Mouse (Mus musculus) neural tube, embryonic 12.5 days (tissue): ENCODE measurements around the gene Auh. TPM values are rescaled to one million over a fixed set of nuclear protein-coding genes. Genes with fewer than 3 reads are reported as not detected.
A peak's percentile ranks its signal among the peaks of the same experiment; 100 is the strongest.

Experiments
- ATAC-seq: fragments of 200-750 bp; cut with Nextera tagmentation; 2 replicates; pipeline ENCODE4 v1.8.0; 2017; ENCODE audit warnings: low read depth, mild to moderate bottlenecking, moderate TSS enrichment, moderate library complexity; ENCODE audit not compliant: low FRiP score
- H3K27ac ChIP-seq: fragments of 300-500 bp; sonication (generic); 2 replicates; pipeline ENCODE4 v1.5.1; 2016
- H3K27me3 ChIP-seq: fragments of 300-500 bp; sonication (generic); replicated peaks from 2 replicates; pipeline ENCODE4 v1.6.1; 2016; ENCODE audit warnings: mild to moderate bottlenecking
- H3K36me3 ChIP-seq: fragments of 300-500 bp; sonication (generic); 2 replicates; pipeline ENCODE4 v1.6.1; 2016; ENCODE audit warnings: mild to moderate bottlenecking
- H3K4me1 ChIP-seq: fragments of 300-500 bp; sonication (generic); 2 replicates; pipeline ENCODE4 v1.6.1; 2016
- H3K4me2 ChIP-seq: fragments of 300-500 bp; sonication (generic); replicated peaks from 2 replicates; pipeline ENCODE4 v1.6.1; 2016; ENCODE audit warnings: mild to moderate bottlenecking
- H3K4me3 ChIP-seq: fragments of 300-500 bp; sonication (generic); 2 replicates; pipeline ENCODE4 v1.5.1; 2016
- H3K9ac ChIP-seq: fragments of 300-500 bp; sonication (generic); 2 replicates; pipeline ENCODE4 v1.6.1; 2016; ENCODE audit warnings: mild to moderate bottlenecking
- H3K9me3 ChIP-seq: fragments of 300-500 bp; sonication (generic); 2 replicates; pipeline ENCODE4 v1.6.1; 2016; ENCODE audit warnings: mild to moderate bottlenecking
- WGBS: fragments of 180-500 bp; shearing (Covaris S2); methylation state at CpG from one replicate; pipeline ENCODE4 v1.1.7; 2016; 5-methylcytosine and 5-hydroxymethylcytosine counted together
- polyA plus RNA-seq: library from polyadenylated mRNA; unstranded; fragments of >200 nt; fragmentation: Nextera tagmentation; extraction: Ambion mirVana; gene quantifications from 2 replicates; pipeline ENCODE4 v1.2.1, GENCODE M21; 2016

The Auh gene
- polyA plus RNA-seq, 1 experiment from 2014 or later = 52.7 TPM

DNA sequence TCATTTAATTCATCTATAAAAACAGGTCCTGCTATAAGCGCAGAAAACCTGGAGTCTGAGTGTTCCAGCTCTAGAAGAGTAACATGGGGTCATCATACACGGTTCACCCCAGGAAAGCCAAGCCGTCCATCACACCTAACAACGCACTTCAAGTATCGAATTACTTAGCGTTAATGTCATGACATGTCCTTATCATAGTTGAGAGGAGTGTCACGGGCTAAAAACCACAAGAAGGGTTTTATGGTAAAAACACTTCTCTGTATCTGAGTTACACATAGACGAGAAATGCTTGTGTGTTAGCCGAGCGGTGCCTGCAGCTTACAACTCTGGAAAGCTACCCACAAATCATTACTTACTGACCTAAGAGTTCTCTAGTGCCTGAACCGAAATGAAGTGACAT lies 55.6 kb downstream of the Auh start:
- no peaks in the 10 kb centered on the region for H3K27me3 ChIP-seq
- no peak overlapping the region for H3K4me3 ChIP-seq
- H3K27ac ChIP-seq = no peak overlapping the region
- no peak overlapping the region for H3K9ac ChIP-seq
- no peaks in the 10 kb centered on the region for H3K9me3 ChIP-seq
- H3K36me3 ChIP-seq = no peaks in the 10 kb centered on the region
- WGBS = 84% methylated on average over 11 of the region's 11 CpGs
- no peak for ATAC-seq
- H3K4me1 ChIP-seq = 0 out of 2 replicates have a peak, but pooled peaks cover 3% of the 10 kb centered on the region
- H3K4me2 ChIP-seq = no peak overlapping the region

DNA sequence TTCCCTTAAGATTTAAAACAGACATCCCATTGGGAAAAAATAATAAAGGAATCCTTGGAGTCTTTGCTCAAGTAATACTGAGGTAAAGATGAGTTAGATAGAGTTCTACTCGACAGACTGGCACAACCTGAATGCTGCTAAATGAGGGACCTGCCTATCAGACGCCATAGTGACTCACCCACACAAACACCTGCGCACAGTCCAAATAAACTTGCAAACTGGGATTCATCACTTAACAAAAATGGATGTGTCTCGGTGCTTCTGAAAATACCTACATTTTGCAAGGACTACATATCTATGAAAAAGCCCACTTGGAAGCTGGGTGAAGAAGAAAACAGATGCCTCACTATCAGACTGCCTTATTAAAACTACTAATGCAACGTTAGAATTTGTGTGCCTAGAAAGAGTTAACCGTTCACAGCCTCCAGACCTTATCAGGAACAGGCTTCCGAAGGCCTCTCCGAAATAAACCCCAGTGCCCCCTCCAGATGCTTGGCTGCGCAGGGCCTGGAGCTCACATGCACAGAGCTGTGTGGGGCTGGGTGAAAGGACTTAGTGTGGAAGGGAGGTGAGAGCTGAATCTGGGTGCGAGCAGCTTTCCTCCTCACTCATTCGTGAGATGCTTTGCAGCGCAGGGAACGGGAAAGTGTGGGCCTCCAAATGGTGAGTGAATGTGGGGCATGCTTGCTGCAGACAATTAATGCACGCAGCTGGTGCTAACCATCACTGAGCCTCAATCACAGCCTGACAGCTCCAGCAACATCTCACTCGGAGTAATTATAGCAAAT lies 63.3 kb downstream of the Auh start:
- WGBS = 60% methylated on average over 15 of the region's 15 CpGs
- H3K4me2 ChIP-seq = no peak overlapping the region; the same call in 1 of the 2 replicates
- no peaks in the 10 kb centered on the region for H3K27me3 ChIP-seq
- no peaks in the 10 kb centered on the region for H3K36me3 ChIP-seq
- peak overlapping the region; percentile 37; the same call in 1 of the 2 replicates for H3K27ac ChIP-seq
- ATAC-seq = peak; percentile 21; the same call in 1 of the 2 replicates
- H3K4me3 ChIP-seq = no peak overlapping the region
- H3K4me1 ChIP-seq = peaks cover 16% of the 10 kb centered on the region
- H3K9ac ChIP-seq = no peak overlapping the region
- H3K9me3 ChIP-seq = no peaks in the 10 kb centered on the region

DNA sequence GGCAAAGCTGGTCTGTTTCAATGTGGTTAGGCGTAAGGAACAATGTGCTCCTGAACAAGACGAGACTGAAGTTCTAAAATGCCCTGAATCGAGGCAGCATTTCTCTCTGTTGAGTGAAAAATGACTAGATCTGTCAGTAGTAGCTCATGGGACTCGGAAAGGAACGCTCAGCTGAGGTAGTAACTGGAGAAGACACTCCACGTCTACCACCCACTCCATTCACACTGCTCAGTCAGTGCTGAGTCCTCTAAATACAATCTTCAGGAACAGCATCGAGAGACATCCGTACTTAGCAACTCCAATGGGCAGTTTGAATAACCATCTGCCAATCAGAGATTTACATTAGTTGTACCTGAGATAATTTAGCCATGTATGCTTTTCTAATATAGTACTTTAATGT lies 66.0 kb downstream of the Auh start:
- no peak for ATAC-seq
- no peaks in the 10 kb centered on the region for H3K36me3 ChIP-seq
- H3K9ac ChIP-seq = no peak overlapping the region
- no peak overlapping the region for H3K4me3 ChIP-seq
- H3K4me1 ChIP-seq = peaks cover 16% of the 10 kb centered on the region
- H3K9me3 ChIP-seq = no peaks in the 10 kb centered on the region
- H3K27ac ChIP-seq = no peak overlapping the region
- no peak overlapping the region for H3K4me2 ChIP-seq
- no peaks in the 10 kb centered on the region for H3K27me3 ChIP-seq
- WGBS = 87% methylated on average over 8 of the region's 8 CpGs

DNA sequence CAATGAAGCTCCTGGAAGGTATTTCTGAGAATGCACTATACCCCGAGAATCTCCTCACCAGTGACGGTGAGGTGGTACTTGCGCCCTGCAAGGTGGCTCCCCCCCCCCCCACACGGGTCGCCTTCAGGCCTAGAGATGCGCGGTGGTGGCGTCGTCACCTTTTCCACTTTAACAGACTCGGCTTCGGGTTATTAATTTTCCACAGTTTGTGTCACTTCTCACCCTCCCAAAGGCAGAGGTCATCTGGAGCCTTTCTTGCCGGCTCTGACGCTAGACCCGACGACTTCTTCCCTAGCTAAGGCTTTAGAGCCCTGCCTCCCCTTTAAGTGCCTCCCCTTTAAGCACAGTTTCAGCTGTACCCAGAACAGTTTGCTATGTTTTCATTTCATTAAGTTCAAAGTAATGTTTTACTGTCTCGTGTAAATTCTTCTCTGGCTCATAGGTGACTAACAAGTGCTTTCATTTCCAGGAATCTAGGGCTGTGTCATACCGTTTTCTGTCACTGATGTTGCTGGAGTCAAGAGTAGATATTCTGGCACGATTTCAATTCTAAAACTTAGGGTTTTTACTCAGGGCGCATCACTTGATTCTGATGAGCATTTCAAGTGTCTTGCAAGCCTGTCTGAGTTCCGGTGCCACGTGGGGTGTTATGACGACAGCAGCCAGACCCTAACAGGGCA lies 69.3 kb downstream of the Auh start:
- 69% methylated on average over 22 of the region's 22 CpGs for WGBS
- Histone ChIP-seq H3K27me3 (no peaks in the 10 kb centered on the region), H3K4me3 (no peak overlapping the region), H3K27ac (no peak overlapping the region), H3K36me3 (no peaks in the 10 kb centered on the region), H3K4me2 (no peak overlapping the region), H3K4me1 (no peaks in the 10 kb centered on the region; the same call in 1 of the 2 replicates), H3K9me3 (no peaks in the 10 kb centered on the region), H3K9ac (no peak overlapping the region)
- no peak for ATAC-seq

DNA sequence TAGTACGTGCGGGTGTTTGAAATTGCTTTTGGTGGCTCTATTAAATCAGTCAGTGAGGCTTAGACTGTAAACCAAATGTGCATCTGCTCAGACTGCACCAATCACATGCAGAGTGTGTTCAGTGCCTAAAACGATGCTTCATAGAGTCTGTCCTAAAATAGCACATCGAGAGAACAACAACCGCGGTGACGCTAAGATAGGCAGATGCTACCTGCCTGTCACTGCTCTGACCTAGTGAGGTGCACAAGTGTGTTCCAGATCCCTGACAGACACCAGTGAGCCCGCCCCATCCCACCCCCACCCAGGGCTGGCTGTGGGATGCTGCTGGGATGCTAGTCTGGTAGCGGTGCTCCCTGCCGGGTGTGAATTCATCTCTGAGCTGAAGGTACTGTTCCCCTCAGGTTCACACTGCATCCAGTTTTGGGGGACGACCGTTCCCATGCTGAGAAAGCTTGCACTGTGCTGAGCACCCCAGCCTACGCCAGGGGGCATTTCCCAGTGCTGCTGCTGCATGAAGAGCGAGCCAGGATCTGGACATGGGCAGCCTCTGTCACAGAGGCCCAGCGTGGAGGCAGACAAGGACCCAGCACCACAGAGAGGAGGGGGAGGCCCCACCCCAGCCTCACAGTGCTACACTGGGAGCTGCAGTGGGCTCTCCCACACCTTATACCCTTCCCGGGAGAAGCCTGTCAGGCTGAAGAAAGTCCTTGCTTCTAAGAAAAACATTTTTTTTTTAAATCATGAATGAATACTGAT lies 70.2 kb downstream of the Auh start:
- Histone ChIP-seq H3K36me3 (no peaks in the 10 kb centered on the region), H3K4me2 (no peak overlapping the region), H3K4me1 (no peaks in the 10 kb centered on the region; the same call in 1 of the 2 replicates), H3K27ac (no peak overlapping the region; the same call in 1 of the 2 replicates), H3K27me3 (no peaks in the 10 kb centered on the region), H3K9me3 (no peaks in the 10 kb centered on the region), H3K4me3 (no peak overlapping the region), H3K9ac (no peak overlapping the region)
- WGBS = 78% methylated on average over 16 of the region's 16 CpGs
- no peak for ATAC-seq

DNA sequence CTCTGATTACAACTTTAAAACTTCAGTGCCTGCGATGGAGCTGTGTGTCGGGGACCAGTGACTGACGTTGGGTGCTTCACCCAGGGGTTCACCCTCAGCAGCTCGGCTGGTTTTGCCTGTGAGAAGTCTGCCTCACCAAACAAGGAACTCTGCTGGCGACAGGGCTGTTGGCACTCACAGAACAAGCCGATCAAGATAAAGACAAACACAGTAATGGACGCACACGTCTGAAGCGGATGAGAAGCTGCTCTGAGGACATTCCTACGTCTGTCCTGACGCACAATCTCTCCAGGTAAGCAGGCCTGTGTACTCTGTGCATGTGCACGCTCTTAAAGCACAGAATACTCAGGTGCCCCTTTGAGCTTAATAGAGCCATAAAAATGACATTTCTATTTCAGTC lies 71.1 kb downstream of the Auh start:
- Histone ChIP-seq H3K27me3 (no peaks in the 10 kb centered on the region), H3K9ac (no peak overlapping the region), H3K36me3 (no peaks in the 10 kb centered on the region), H3K4me1 (no peaks in the 10 kb centered on the region; the same call in 1 of the 2 replicates), H3K4me2 (no peak overlapping the region), H3K27ac (no peak overlapping the region), H3K4me3 (no peak overlapping the region), H3K9me3 (no peaks in the 10 kb centered on the region)
- WGBS = 92% methylated on average over 12 of the region's 12 CpGs
- ATAC-seq = no peak

DNA sequence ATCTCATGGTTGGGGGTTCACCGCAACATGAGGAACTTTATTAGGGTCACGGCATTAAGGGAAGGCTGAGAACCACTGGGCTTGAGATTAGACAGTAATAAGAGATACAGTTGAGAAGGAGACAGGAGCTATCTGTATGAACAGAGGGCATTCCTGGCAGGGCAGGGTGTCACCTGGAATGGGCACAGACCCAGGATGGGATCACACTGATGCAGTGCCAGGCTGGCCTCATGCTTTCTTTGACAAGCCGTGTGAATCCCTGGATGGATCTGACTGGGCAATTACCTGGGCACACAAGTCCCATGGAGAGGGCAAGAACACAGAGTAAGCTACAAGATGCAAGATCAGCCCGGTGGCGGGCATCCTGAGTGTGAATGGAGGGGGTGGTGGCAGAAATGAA lies 71.7 kb downstream of the Auh start:
- H3K4me1 ChIP-seq = no peaks in the 10 kb centered on the region; the same call in 1 of the 2 replicates
- H3K4me3 ChIP-seq = no peak overlapping the region
- H3K27ac ChIP-seq = no peak overlapping the region
- no peaks in the 10 kb centered on the region for H3K27me3 ChIP-seq
- no peaks in the 10 kb centered on the region for H3K9me3 ChIP-seq
- WGBS = 92% methylated on average over 5 of the region's 5 CpGs
- H3K4me2 ChIP-seq = no peak overlapping the region
- no peaks in the 10 kb centered on the region for H3K36me3 ChIP-seq
- no peak for ATAC-seq
- H3K9ac ChIP-seq = no peak overlapping the region

DNA sequence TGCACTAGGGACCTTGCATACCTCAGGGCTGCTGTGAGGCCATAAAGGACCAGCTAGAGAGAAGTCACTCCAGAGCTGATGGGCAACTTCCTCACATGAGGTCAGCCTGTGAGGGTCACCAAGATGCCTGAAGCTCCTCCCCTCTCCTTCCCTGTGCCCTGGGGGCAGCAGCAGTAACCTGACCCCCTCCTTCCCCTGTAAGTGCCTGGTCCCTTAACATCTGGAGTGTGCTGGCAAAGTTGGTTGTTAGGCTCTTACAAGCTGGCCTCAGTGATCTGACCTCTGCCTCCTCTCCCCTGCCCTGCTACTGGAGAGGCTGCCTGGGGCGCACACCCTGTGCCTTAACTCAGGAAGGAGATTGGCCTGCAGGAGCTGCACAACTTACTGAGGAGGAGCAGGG lies 75.9 kb downstream of the Auh start:
- no peaks in the 10 kb centered on the region for H3K36me3 ChIP-seq
- H3K9me3 ChIP-seq = no peaks in the 10 kb centered on the region
- H3K4me1 ChIP-seq = peaks cover 3% of the 10 kb centered on the region
- no peak overlapping the region for H3K4me2 ChIP-seq
- ATAC-seq = no peak
- no peaks in the 10 kb centered on the region for H3K27me3 ChIP-seq
- H3K9ac ChIP-seq = no peak overlapping the region
- WGBS = 80% methylated on average over 1 of the region's 1 CpGs
- H3K27ac ChIP-seq = no peak overlapping the region
- no peak overlapping the region for H3K4me3 ChIP-seq

DNA sequence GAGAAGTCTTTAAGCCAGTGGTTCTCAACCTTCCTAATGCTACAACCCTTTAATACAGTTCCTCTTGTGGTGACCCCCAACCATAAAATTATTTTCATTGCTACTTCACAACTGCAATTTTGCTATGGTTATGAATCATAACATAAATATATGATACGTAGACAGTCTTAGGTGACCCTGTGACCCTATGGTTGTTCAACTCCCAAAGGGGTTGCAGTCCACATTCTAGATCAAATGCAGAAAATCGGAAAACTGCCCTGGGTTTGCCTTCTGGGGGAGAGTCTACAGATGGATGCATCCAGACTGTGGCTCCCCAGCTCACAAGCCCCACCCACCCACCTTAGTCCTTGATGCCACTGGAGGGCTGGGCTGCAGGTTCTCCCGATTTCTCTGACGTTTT lies 77.6 kb downstream of the Auh start:
- no peak overlapping the region for H3K4me2 ChIP-seq
- 85% methylated on average over 4 of the region's 4 CpGs for WGBS
- H3K9me3 ChIP-seq = no peaks in the 10 kb centered on the region
- H3K27ac ChIP-seq = no peak overlapping the region
- H3K4me1 ChIP-seq = peaks cover 3% of the 10 kb centered on the region; the same call in 1 of the 2 replicates
- ATAC-seq = no peak
- no peaks in the 10 kb centered on the region for H3K36me3 ChIP-seq
- H3K4me3 ChIP-seq = no peak overlapping the region
- H3K27me3 ChIP-seq = no peaks in the 10 kb centered on the region
- no peak overlapping the region for H3K9ac ChIP-seq

DNA sequence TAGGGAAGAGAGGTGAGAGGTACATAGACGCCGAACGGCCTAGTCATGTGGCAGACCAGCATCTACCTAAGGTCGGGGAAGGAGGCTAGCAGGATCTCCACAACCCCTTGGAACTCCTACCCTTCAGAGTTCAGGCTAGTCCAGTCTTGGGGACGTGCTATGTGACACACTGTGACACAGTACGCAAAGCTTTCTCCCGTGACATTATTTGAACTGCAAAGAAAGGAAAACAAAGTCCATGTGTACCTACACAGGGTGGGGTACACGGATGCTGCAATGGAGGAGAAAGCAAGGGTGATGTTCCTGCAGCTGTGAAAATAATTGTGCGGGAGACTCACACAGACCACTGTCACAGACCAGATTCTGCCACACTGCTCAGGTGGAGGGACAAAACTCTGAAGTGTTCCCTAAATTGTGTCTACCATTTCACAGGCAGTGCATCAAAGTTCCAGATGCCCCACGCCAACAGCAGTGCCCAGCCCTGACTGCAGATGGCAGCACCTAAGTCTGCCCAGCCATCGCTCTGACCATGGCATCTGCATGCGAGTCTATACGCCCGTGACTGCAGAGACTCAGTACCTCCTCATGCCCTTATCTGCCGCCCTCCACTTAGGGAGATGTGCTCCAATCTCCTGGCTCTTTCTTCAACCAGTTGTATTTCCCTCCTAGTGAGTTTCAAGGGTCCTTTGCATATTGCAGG lies 79.3 kb downstream of the Auh start:
- Histone ChIP-seq H3K4me1 (peaks cover 3% of the 10 kb centered on the region; the same call in 1 of the 2 replicates), H3K36me3 (no peaks in the 10 kb centered on the region), H3K4me2 (no peak overlapping the region), H3K9ac (no peak overlapping the region), H3K4me3 (no peak overlapping the region), H3K27ac (no peak overlapping the region), H3K9me3 (no peaks in the 10 kb centered on the region), H3K27me3 (no peaks in the 10 kb centered on the region)
- WGBS = 79% methylated on average over 15 of the region's 15 CpGs
- no peak for ATAC-seq

DNA sequence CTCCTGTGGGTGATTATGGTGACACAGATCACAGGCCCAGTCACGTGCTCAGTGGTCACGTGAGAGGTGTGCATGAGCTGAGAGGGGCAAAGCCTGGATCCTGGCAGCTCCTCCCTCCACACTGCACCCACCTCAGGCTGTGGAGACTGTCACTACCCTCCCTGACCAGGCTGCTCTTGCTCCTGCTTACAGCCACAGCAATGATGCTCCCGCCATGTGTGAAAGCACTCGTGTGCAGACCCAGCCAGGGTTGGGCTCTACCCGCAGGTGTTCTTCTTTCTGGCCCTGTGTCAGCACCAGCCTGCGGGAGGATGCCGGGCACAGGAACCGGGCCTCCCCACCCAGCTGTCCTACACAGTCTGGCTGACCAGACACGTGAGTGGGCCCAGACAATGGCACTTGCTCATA lies 80.1 kb downstream of the Auh start:
- Histone ChIP-seq H3K4me3 (no peak overlapping the region), H3K4me1 (peaks cover 3% of the 10 kb centered on the region; the same call in 1 of the 2 replicates), H3K27ac (no peak overlapping the region), H3K4me2 (no peak overlapping the region), H3K9ac (no peak overlapping the region), H3K36me3 (no peaks in the 10 kb centered on the region), H3K27me3 (no peaks in the 10 kb centered on the region), H3K9me3 (no peaks in the 10 kb centered on the region)
- no peak for ATAC-seq
- WGBS = 80% methylated on average over 9 of the region's 9 CpGs
